Mouse (Mus musculus) liver, embryonic 16.5 days (tissue): ENCODE measurements at regions not wholly inside any gene's neighbourhood (a gene's known extent, or its start where the extent isn't known, plus 50 kb on each side); places are given as distances from the start of the nearest gene placed in this dataset.

Experiments
- ATAC-seq: fragments of 200-750 bp; cut with Nextera tagmentation; 2 replicates; pipeline ENCODE4 v1.8.0; 2017; ENCODE audit warnings: low read depth, mild to moderate bottlenecking, moderate number of reproducible peaks, moderate library complexity
- H3K27ac ChIP-seq: fragments of 300-500 bp; sonication (generic); 2 replicates; pipeline ENCODE4 v1.5.1; 2014; ENCODE audit warnings: mild to moderate bottlenecking, low read length
- H3K27me3 ChIP-seq: fragments of 300-500 bp; sonication (generic); 2 replicates; pipeline ENCODE4 v1.6.1; 2014; ENCODE audit warnings: low read depth, low read length, mixed read lengths; ENCODE audit not compliant: control insufficient read depth, insufficient read depth
- H3K36me3 ChIP-seq: fragments of 300-500 bp; sonication (generic); 2 replicates; pipeline ENCODE4 v1.6.1; 2014; ENCODE audit warnings: mild to moderate bottlenecking; ENCODE audit not compliant: control insufficient read depth, insufficient read depth
- H3K4me1 ChIP-seq: fragments of 300-500 bp; sonication (generic); 2 replicates; pipeline ENCODE4 v1.6.1; 2014; ENCODE audit warnings: low read depth, low read length, mixed read lengths; ENCODE audit not compliant: control insufficient read depth
- H3K4me2 ChIP-seq: fragments of 300-500 bp; sonication (generic); 2 replicates; pipeline ENCODE4 v1.6.1; 2014; ENCODE audit warnings: low read depth, low read length, mixed read lengths
- H3K4me3 ChIP-seq: fragments of 300-500 bp; sonication (generic); 2 replicates; pipeline ENCODE4 v1.5.1; 2014; ENCODE audit warnings: low read depth, mild to moderate bottlenecking, low read length
- H3K9ac ChIP-seq: fragments of 300-500 bp; sonication (generic); 2 replicates; pipeline ENCODE4 v1.6.1; 2014; ENCODE audit warnings: low read depth, low read length
- H3K9me3 ChIP-seq: fragments of 300-500 bp; sonication (generic); replicated peaks from 2 replicates; pipeline ENCODE4 v1.6.1; 2016; ENCODE audit warnings: low read length; ENCODE audit not compliant: control insufficient read depth
- WGBS: fragments of 180-500 bp; shearing (Covaris S2); extraction: QIAGEN DNeasy Blood & Tissue Kit; methylation state at CpG from one replicate; pipeline ENCODE4 v1.1.7; 2014; ENCODE audit not compliant: insufficient replicate concordance; 5-methylcytosine and 5-hydroxymethylcytosine counted together

- H3K4me2 ChIP-seq = no peak overlapping the region
- H3K9ac ChIP-seq = no peak overlapping the region
- no peak overlapping the region for H3K4me3 ChIP-seq
- no peaks in the 10 kb centered on the region for H3K9me3 ChIP-seq
- no peak overlapping the region for H3K27ac ChIP-seq
- no peaks in the 10 kb centered on the region for H3K27me3 ChIP-seq
- no peaks in the 10 kb centered on the region for H3K4me1 ChIP-seq
- no peak for ATAC-seq
- no peaks in the 10 kb centered on the region for H3K36me3 ChIP-seq
- 67% methylated on average over 5 of the region's 5 CpGs for WGBS
These were observed 454.7 kb downstream of the Med13l start for GRCm38 (mm10) chr5:119015181-119015580.

- no peaks in the 10 kb centered on the region for H3K9me3 ChIP-seq
- no peaks in the 10 kb centered on the region for H3K27me3 ChIP-seq
- no peaks in the 10 kb centered on the region for H3K36me3 ChIP-seq
- no peak overlapping the region for H3K4me3 ChIP-seq
- H3K4me2 ChIP-seq = no peak overlapping the region
- no peaks in the 10 kb centered on the region for H3K4me1 ChIP-seq
- H3K9ac ChIP-seq = no peak overlapping the region
- H3K27ac ChIP-seq = no peak overlapping the region
- ATAC-seq = no peak
- WGBS = 32% methylated on average over 15 of the region's 15 CpGs
These were observed 455.3 kb downstream of the Med13l start for GRCm38 (mm10) chr5:119015606-119016255.

- no peak overlapping the region for H3K9ac ChIP-seq
- no peak overlapping the region for H3K4me3 ChIP-seq
- no peak for ATAC-seq
- WGBS = 35% methylated on average over 4 of the region's 4 CpGs
- H3K27ac ChIP-seq = no peak overlapping the region
- H3K4me2 ChIP-seq = no peak overlapping the region
- no peaks in the 10 kb centered on the region for H3K36me3 ChIP-seq
- H3K4me1 ChIP-seq = no peaks in the 10 kb centered on the region
- no peaks in the 10 kb centered on the region for H3K27me3 ChIP-seq
- H3K9me3 ChIP-seq = no peaks in the 10 kb centered on the region
These were observed 455.9 kb downstream of the Med13l start for GRCm38 (mm10) chr5:119016420-119016819.

- 52% methylated on average over 8 of the region's 8 CpGs for WGBS
- no peak overlapping the region for H3K27ac ChIP-seq
These were observed 463.5 kb downstream of the Med13l start for GRCm38 (mm10) chr5:119023947-119024346.

GRCm38 (mm10) chr5:119032051-119032450, 471.6 kb downstream of the Med13l start:
- Histone ChIP-seq H3K36me3 (no peaks in the 10 kb centered on the region), H3K4me2 (no peak overlapping the region), H3K27ac (no peak overlapping the region), H3K9me3 (no peaks in the 10 kb centered on the region), H3K4me3 (no peak overlapping the region), H3K27me3 (no peaks in the 10 kb centered on the region), H3K4me1 (no peaks in the 10 kb centered on the region), H3K9ac (no peak overlapping the region)
- ATAC-seq = no peak
- WGBS = 61% methylated on average over 5 of the region's 5 CpGs

More at GRCm38 (mm10) chr5:119023947-119024346, 463.5 kb downstream of the Med13l start:
- H3K9ac ChIP-seq = no peak overlapping the region
- H3K9me3 ChIP-seq = no peaks in the 10 kb centered on the region
- no peaks in the 10 kb centered on the region for H3K27me3 ChIP-seq
- no peak overlapping the region for H3K4me3 ChIP-seq
- no peak for ATAC-seq
- no peaks in the 10 kb centered on the region for H3K36me3 ChIP-seq
- H3K4me2 ChIP-seq = no peak overlapping the region
- no peaks in the 10 kb centered on the region for H3K4me1 ChIP-seq

- no peaks in the 10 kb centered on the region; the same call in 1 of the 2 replicates for H3K9me3 ChIP-seq
- ATAC-seq = no peak
- H3K27me3 ChIP-seq = no peaks in the 10 kb centered on the region
- no peaks in the 10 kb centered on the region for H3K36me3 ChIP-seq
- H3K27ac ChIP-seq = no peak overlapping the region
- 73% methylated on average over 10 of the region's 10 CpGs for WGBS
- no peak overlapping the region for H3K4me3 ChIP-seq
- H3K4me1 ChIP-seq = no peaks in the 10 kb centered on the region
- no peak overlapping the region for H3K4me2 ChIP-seq
- H3K9ac ChIP-seq = no peak overlapping the region
These were observed 484.1 kb downstream of the Med13l start for GRCm38 (mm10) chr5:119044548-119044947.

- Histone ChIP-seq H3K4me3 (no peak overlapping the region), H3K4me1 (no peaks in the 10 kb centered on the region), H3K9me3 (no peaks in the 10 kb centered on the region; the same call in 1 of the 2 replicates), H3K27ac (no peak overlapping the region), H3K27me3 (no peaks in the 10 kb centered on the region), H3K9ac (no peak overlapping the region), H3K4me2 (no peak overlapping the region), H3K36me3 (no peaks in the 10 kb centered on the region)
- ATAC-seq = no peak
- 37% methylated on average over 4 of the region's 4 CpGs for WGBS
These were observed 487.1 kb downstream of the Med13l start for GRCm38 (mm10) chr5:119047581-119047980.

GRCm38 (mm10) chr5:119052354-119052996, 492.0 kb downstream of the Med13l start:
- Histone ChIP-seq H3K9me3 (no peaks in the 10 kb centered on the region), H3K36me3 (no peaks in the 10 kb centered on the region), H3K4me2 (no peak overlapping the region), H3K9ac (no peak overlapping the region), H3K4me1 (no peaks in the 10 kb centered on the region), H3K4me3 (no peak overlapping the region), H3K27ac (no peak overlapping the region), H3K27me3 (no peaks in the 10 kb centered on the region)
- no peak for ATAC-seq
- 19% methylated on average over 11 of the region's 11 CpGs for WGBS

- Histone ChIP-seq H3K4me3 (no peak overlapping the region), H3K9me3 (no peaks in the 10 kb centered on the region), H3K4me2 (no peak overlapping the region), H3K9ac (no peak overlapping the region), H3K27ac (no peak overlapping the region), H3K27me3 (no peaks in the 10 kb centered on the region), H3K36me3 (no peaks in the 10 kb centered on the region), H3K4me1 (no peaks in the 10 kb centered on the region)
- 62% methylated on average over 8 of the region's 8 CpGs for WGBS
- ATAC-seq = no peak
These were observed 493.3 kb downstream of the Med13l start for GRCm38 (mm10) chr5:119053738-119054137.
